Mouse (Mus musculus) G1E (cell line): Measurements from ENCODE around the gene Tspan13. TPM values are rescaled to one million over a fixed set of nuclear protein-coding genes. Genes with fewer than 3 reads are reported as not detected.

Experiments
- ATAC-seq: 2 replicates; pipeline ENCODE4 v1.8.0; 2016; ENCODE audit warnings: mild to moderate bottlenecking; ENCODE audit not compliant: insufficient number of reproducible peaks, poor library complexity, low FRiP score, severe bottlenecking; ENCODE audit errors: extremely low read depth
- DNase-seq: peaks from one replicate; pipeline ENCODE4 v3.0.0; 2012; ENCODE audit warnings: low spot score
- H3K27me3 ChIP-seq: 2 replicates; pipeline ENCODE4 v1.6.1; 2012; ENCODE audit warnings: mild to moderate bottlenecking, low read length, inconsistent platforms; ENCODE audit not compliant: insufficient read depth
- H3K36me3 ChIP-seq: replicated peaks from 2 replicates; pipeline ENCODE3; 2012; ENCODE audit warnings: mild to moderate bottlenecking, inconsistent platforms
- H3K4me1 ChIP-seq: 2 replicates; pipeline ENCODE4 v1.6.1; 2012; ENCODE audit warnings: low read depth, low read length, inconsistent platforms, mixed read lengths; ENCODE audit not compliant: insufficient read depth
- H3K4me3 ChIP-seq: 2 replicates; pipeline ENCODE4 v1.5.1; 2012; ENCODE audit warnings: low read depth, mild to moderate bottlenecking, inconsistent platforms, low read length, moderate library complexity, mixed read lengths
- H3K9me3 ChIP-seq: replicated peaks from 2 replicates; pipeline ENCODE4 v1.6.1; 2012; ENCODE audit warnings: inconsistent platforms
- CTCF ChIP-seq: IDR thresholded peaks from 2 replicates; pipeline ENCODE4 v1.5.1; 2012; ENCODE audit warnings: low read depth, low read length, inconsistent platforms, mixed read lengths
- GATA1 ChIP-seq: IDR thresholded peaks from 2 replicates; pipeline ENCODE4 v1.6.1; 2012; ENCODE audit warnings: borderline replicate concordance, low read length, inconsistent platforms, mixed read lengths
- GATA2 ChIP-seq: IDR thresholded peaks from 2 replicates; pipeline ENCODE4 v1.6.1; 2012; ENCODE audit warnings: low read depth, low read length, inconsistent platforms, borderline replicate concordance
- POLR2AphosphoS5 ChIP-seq: IDR thresholded peaks from 2 replicates; pipeline ENCODE4 v1.6.1; 2012; ENCODE audit warnings: low read depth, low read length, inconsistent platforms; ENCODE audit not compliant: insufficient replicate concordance
- TAL1 ChIP-seq: conservative IDR thresholded peaks from 2 replicates; pipeline ENCODE4 v1.6.1; 2012; ENCODE audit warnings: low read depth, low read length, inconsistent platforms, mixed read lengths
- polyA plus RNA-seq: library from polyadenylated mRNA; stranded (reverse); fragments of >175 nt; gene quantifications from 2 replicates; pipeline ENCODE4 v1.2.3, GENCODE M21; 2012
- total RNA-seq, 2 experiments: library from RNA; stranded (forward) in 1 of 2; stranded (reverse) in 1 of 2; fragments of 200-1000 nt in 1 of 2; fragments of >200 nt in 1 of 2; fragmentation: Nextera tagmentation in 1 of 2; gene quantifications; 2 replicates each; pipeline ENCODE4 v1.2.3; 2014 to 2017

Tspan13 gene
- total and polyA plus RNA-seq, 3 experiments, result 0.08 TPM; not detected in 2

DNA sequence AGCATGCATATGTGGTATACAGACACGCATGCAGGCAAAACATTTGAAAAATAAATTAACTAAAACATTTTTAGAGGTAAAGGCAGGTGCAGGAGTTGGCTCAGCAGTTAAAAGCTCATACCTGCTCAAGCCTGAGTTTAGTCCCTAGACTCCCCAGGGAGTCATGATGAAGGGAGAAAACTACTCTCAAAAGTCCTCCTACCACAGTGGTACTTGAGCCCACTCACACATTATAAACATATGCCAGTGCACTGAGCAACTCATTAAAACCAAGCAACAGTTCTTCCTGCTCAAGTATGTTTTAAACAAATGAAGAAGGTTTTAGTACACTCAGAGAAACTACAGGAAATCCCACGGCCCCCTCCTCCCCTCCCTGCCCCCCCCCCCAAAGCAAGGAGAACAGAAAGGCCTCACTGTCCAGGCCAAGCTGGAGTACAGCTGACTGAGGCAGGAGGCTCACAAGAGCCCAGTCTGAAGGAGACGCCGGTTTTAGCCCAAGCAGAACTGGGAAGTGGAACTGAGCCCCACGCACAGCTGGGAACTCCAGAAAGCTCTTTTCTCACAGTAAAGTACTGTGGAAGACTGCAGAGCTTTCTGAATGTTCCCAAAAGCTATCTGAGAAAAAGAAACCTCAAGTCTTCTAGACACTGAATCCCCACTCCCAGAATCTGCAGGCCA lies 13.2 kb downstream of the Tspan13 start:
- Histone ChIP-seq H3K36me3 (no peaks in the 10 kb centered on the region), H3K9me3 (no peaks in the 10 kb centered on the region), H3K27me3 (no peaks in the 10 kb centered on the region; the same call in 1 of the 2 replicates), H3K4me1 (no peaks in the 10 kb centered on the region), H3K4me3 (no peak overlapping the region)
- no peak for TF ChIP-seq CTCF
- no peak for TF ChIP-seq TAL1
- TF ChIP-seq GATA1, result no peak
- no peak for TF ChIP-seq GATA2
- no peak for TF ChIP-seq POLR2AphosphoS5
- ATAC-seq (no peak), DNase-seq (no peak)

DNA sequence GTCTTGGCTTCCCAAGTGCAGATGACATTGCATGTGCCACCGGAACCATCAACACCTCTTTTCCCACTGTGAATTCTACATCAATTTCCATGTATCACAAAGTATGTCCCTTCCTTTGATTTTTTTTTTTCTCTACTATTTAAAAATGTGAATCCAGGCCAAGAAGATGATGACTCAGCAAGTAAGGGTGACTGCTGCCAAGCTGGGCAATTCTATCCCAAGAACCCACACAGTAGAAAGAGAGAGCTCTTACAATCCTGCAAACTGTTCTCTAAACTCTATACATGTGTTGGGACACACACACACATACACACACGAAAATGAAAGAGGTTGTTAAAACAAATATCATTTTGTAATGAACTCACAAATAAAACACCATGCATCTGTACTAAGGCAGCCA lies 15.1 kb downstream of the Tspan13 start:
- Histone ChIP-seq H3K9me3 (no peaks in the 10 kb centered on the region), H3K4me3 (no peak overlapping the region), H3K36me3 (no peaks in the 10 kb centered on the region), H3K27me3 (no peaks in the 10 kb centered on the region; the same call in 1 of the 2 replicates), H3K4me1 (no peaks in the 10 kb centered on the region)
- DNase-seq (no peak), ATAC-seq (no peak)
- TF ChIP-seq GATA2 (no peak), POLR2AphosphoS5 (no peak), CTCF (no peak), TAL1 (no peak), GATA1 (no peak)

DNA sequence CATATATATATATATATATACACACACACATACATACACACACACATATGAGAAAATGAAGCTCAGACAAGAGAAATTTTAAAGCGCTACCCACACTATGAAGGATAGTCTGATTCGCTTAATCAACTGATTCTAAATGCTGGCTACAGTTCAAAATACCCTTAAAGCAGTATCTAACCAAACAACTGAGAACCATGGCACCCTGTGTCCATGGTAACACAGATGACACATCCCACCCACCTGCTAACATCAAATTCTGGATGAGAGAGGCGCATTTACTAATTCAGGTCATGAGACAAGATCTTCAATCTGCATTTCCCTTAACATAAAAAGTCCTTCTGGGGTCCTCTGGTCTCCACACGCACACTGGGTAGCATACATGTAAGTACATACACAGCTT lies 16.2 kb downstream of the Tspan13 start:
- H3K4me1 ChIP-seq, result no peaks in the 10 kb centered on the region
- ATAC-seq, result no peak
- no peaks in the 10 kb centered on the region; the same call in 1 of the 2 replicates for H3K27me3 ChIP-seq
- no peak for DNase-seq
- 0 out of 2 replicates have a peak, but pooled peaks cover 2% of the 10 kb centered on the region for H3K9me3 ChIP-seq
- TF ChIP-seq TAL1 (no peak), GATA2 (no peak), POLR2AphosphoS5 (no peak), CTCF (no peak), GATA1 (no peak)
- no peak overlapping the region for H3K4me3 ChIP-seq
- H3K36me3 ChIP-seq, result no peaks in the 10 kb centered on the region

DNA sequence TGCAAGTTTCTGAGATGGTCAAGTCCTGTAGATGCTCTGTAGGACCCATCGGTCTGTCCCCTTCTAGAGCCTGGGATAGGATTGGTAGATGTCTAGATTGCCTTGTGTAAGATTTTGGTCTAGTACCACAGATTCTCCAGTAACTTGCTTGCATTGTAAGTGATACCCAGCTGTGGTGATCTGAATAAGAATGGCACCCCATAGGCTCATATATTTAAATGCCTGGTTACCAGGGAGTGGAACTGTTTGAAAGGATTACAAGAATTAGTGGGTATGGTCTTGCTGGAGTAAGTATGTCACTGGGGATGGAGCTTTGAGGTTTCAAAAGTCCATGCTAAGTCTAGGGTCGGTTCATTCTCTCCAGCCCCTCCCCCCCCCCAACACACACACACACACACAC lies 21.6 kb downstream of the Tspan13 start:
- ATAC-seq (no peak), DNase-seq (no peak)
- H3K27me3 ChIP-seq, result no peaks in the 10 kb centered on the region
- H3K36me3 ChIP-seq, result no peaks in the 10 kb centered on the region
- H3K9me3 ChIP-seq, result peaks cover 9% of the 10 kb centered on the region; the same call in 1 of the 2 replicates
- H3K4me1 ChIP-seq, result 0 out of 2 replicates have a peak, but pooled peaks cover 2% of the 10 kb centered on the region
- TF ChIP-seq POLR2AphosphoS5, result no peak
- no peak for TF ChIP-seq CTCF
- no peak for TF ChIP-seq TAL1
- no peak for TF ChIP-seq GATA2
- no peak for TF ChIP-seq GATA1
- H3K4me3 ChIP-seq, result no peak overlapping the region

DNA sequence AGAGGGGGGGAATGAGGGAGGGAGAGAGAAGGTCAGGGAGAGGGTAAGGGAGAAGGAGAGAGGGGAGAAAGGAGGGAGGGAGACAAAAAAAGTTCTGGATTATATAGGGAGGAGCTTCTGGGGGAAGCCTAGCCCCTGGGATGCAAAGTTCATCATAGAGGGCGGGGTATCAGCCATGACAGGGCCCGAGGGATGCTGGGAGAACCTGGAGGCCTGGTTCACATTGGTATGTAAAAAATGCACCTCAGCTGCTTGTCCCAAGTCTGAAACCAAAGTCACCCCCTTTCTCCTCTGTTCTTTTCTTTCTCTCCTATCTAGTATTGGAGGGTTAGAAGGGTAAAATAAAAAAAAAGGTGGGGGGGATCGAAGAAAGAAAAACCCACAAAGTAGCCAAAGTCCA lies 22.2 kb downstream of the Tspan13 start:
- no peak for TF ChIP-seq CTCF
- TF ChIP-seq GATA2, result no peak
- no peak for TF ChIP-seq GATA1
- no peak for TF ChIP-seq TAL1
- no peak for TF ChIP-seq POLR2AphosphoS5
- DNase-seq (no peak), ATAC-seq (no peak)
- Histone ChIP-seq H3K36me3 (no peaks in the 10 kb centered on the region), H3K27me3 (no peaks in the 10 kb centered on the region), H3K9me3 (peaks cover 9% of the 10 kb centered on the region; the same call in 1 of the 2 replicates), H3K4me1 (0 out of 2 replicates have a peak, but pooled peaks cover 3% of the 10 kb centered on the region), H3K4me3 (no peak overlapping the region)

DNA sequence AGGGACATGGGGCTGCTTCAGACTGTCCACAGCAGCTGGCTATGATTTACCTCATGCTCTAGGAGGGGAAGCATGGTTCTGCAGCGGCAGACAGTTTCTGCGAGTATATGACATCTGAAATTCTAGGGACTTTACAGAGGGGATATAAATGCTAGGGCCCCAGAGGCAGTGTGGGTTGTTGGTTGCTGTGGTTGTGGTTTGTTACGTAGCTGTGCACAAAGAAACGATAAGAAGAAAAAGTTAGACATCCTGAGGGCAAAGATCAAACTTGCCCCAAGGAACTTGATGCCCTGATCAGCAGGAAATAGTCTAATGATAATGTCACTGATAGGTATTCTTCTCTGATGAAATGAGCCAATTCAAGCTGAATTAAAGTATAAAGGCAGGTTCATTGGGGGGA lies 22.7 kb downstream of the Tspan13 start:
- Histone ChIP-seq H3K4me1 (0 out of 2 replicates have a peak, but pooled peaks cover 3% of the 10 kb centered on the region), H3K27me3 (no peaks in the 10 kb centered on the region), H3K36me3 (no peaks in the 10 kb centered on the region), H3K9me3 (peaks cover 9% of the 10 kb centered on the region; the same call in 1 of the 2 replicates), H3K4me3 (no peak overlapping the region)
- ATAC-seq (no peak), DNase-seq (no peak)
- no peak for TF ChIP-seq GATA1
- no peak for TF ChIP-seq CTCF

DNA sequence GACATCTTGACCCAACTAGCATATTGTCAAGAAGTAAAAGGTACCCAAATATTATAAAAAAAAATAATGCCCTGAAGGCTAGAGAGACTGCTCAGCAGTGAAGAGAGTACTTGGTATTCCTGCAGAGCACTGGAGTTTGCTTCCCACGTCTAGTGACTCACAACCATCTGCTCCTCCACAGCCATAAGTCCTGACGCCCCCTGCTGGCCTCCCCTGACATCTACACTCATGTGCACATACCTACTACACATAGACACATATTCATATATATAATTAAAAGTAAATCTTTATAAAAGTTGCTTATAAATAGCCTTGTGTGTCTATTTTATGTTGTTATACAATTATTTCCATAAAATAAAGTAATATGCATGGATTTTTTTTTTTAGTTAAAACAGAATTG lies 24.5 kb downstream of the Tspan13 start:
- peaks cover 9% of the 10 kb centered on the region; the same call in 1 of the 2 replicates for H3K9me3 ChIP-seq
- no peaks in the 10 kb centered on the region for H3K27me3 ChIP-seq
- no peaks in the 10 kb centered on the region for H3K36me3 ChIP-seq
- ATAC-seq, result no peak
- no peak for TF ChIP-seq GATA2
- H3K4me1 ChIP-seq, result 0 out of 2 replicates have a peak, but pooled peaks cover 3% of the 10 kb centered on the region
- no peak for DNase-seq
- H3K4me3 ChIP-seq, result no peak overlapping the region
